Mouse (Mus musculus): ENCODE results near the gene Arsb.
A peak's percentile ranks its signal among the peaks of the same experiment; 100 is the strongest.

Arsb gene

GRCm38 (mm10) chr13:93921831-93922565 is 150.6 kb downstream of the Arsb start:
- DNase-seq (ENCODE audit: low spot score in 2 of 2): no peak

GRCm38 (mm10) chr13:93922566-93922910 is 151.1 kb downstream of the Arsb start:
- DNase-seq (ENCODE audit: low spot score in 2 of 2): peak; percentile 46 to 54

GRCm38 (mm10) chr13:93924735-93925432 is 153.5 kb downstream of the Arsb start:
- DNase-seq (ENCODE audit: low spot score in 2 of 2): no peak

GRCm38 (mm10) chr13:93930561-93931340 is 159.3 kb downstream of the Arsb start:
- no peak for DNase-seq (ENCODE audit: low spot score in 2 of 2)

- DNase-seq (ENCODE audit: low spot score in 2 of 2): no peak
These were observed 165.0 kb downstream of the Arsb start for GRCm38 (mm10) chr13:93936455-93936854.

GRCm38 (mm10) chr13:93938118-93938517 is 166.7 kb downstream of the Arsb start:
- DNase-seq (ENCODE audit: low spot score in 2 of 2): no peak

GRCm38 (mm10) chr13:93939363-93940127 is 168.1 kb downstream of the Arsb start:
- DNase-seq (ENCODE audit: low spot score in 2 of 2): no peak

GRCm38 (mm10) chr13:93940742-93941531 is 169.5 kb downstream of the Arsb start:
- DNase-seq (ENCODE audit: low spot score in 2 of 2): no peak

GRCm38 (mm10) chr13:93950996-93951395 is 179.6 kb downstream of the Arsb start:
- DNase-seq (ENCODE audit: low spot score in 2 of 2): no peak

GRCm38 (mm10) chr13:93951555-93951954 is 180.1 kb downstream of the Arsb start:
- no peak for DNase-seq (ENCODE audit: low spot score in 2 of 2)

- DNase-seq (ENCODE audit: low spot score in 2 of 2): no peak
These were observed 181.0 kb downstream of the Arsb start for GRCm38 (mm10) chr13:93952466-93952865.

- no peak for DNase-seq (ENCODE audit: low spot score in 2 of 2)
These were observed 186.5 kb downstream of the Arsb start for GRCm38 (mm10) chr13:93957907-93958306.

- DNase-seq (ENCODE audit: low spot score in 2 of 2): no peak
These were observed 194.8 kb downstream of the Arsb start for GRCm38 (mm10) chr13:93966271-93966670.

GRCm38 (mm10) chr13:93967138-93967537 is 195.7 kb downstream of the Arsb start:
- DNase-seq (ENCODE audit: low spot score in 2 of 2): no peak

- DNase-seq (ENCODE audit: low spot score in 2 of 2): no peak
These were observed 198.7 kb downstream of the Arsb start for GRCm38 (mm10) chr13:93970115-93970514.

GRCm38 (mm10) chr13:93972423-93972822 is 201.0 kb downstream of the Arsb start:
- DNase-seq (ENCODE audit: low spot score in 2 of 2): no peak

- no peak for DNase-seq (ENCODE audit: low spot score in 2 of 2)
These were observed 204.2 kb downstream of the Arsb start for GRCm38 (mm10) chr13:93975668-93976067.

GRCm38 (mm10) chr13:93976897-93977530 is 205.6 kb downstream of the Arsb start:
- no peak for DNase-seq (ENCODE audit: low spot score in 2 of 2)

GRCm38 (mm10) chr13:93978703-93979495 is 207.5 kb downstream of the Arsb start:
- no peak for DNase-seq (ENCODE audit: low spot score in 2 of 2)

- DNase-seq (ENCODE audit: low spot score in 2 of 2): no peak
These were observed 208.3 kb downstream of the Arsb start for GRCm38 (mm10) chr13:93979754-93980153.

All from spleen, postnatal 36 days (tissue).